Mouse (Mus musculus) layer of hippocampus, postnatal 14 days (tissue): ENCODE measurements at regions not wholly inside any gene's neighbourhood (a gene's known extent, or its start where the extent isn't known, plus 50 kb on each side); places are given as distances from the start of the nearest gene placed in this dataset.
A peak's percentile ranks its signal among the peaks of the same experiment; 100 is the strongest.

ENCODE experiments used
- DNase-seq, 2 experiments: peaks; one replicate each; pipeline ENCODE4 v3.0.0; 2021 to 2022; ENCODE audit warnings: low spot score in 2 of 2, mixed read lengths in 1 of 2

GRCm38 (mm10) chr16:95845323-95845860 is 143.5 kb downstream of the Ets2 start:
- DNase-seq: peak; percentile 26 to 54

GRCm38 (mm10) chr16:95844691-95845090 is 142.8 kb downstream of the Ets2 start:
- DNase-seq: peak; percentile 22 to 45

- DNase-seq: no peak
Observed at GRCm38 (mm10) chr16:95842766-95843165, 140.9 kb downstream of the Ets2 start.

- no peak for DNase-seq
Observed at GRCm38 (mm10) chr16:95839512-95840253, 137.8 kb downstream of the Ets2 start.

GRCm38 (mm10) chr16:95838886-95839430 is 137.1 kb downstream of the Ets2 start:
- DNase-seq: no peak

- DNase-seq: no peak
Observed at GRCm38 (mm10) chr16:95838478-95838846, 136.6 kb downstream of the Ets2 start.

- DNase-seq: no peak
Observed at GRCm38 (mm10) chr16:95837723-95838477, 136.0 kb downstream of the Ets2 start.

- DNase-seq: no peak
Observed at GRCm38 (mm10) chr16:95835941-95836340, 134.1 kb downstream of the Ets2 start.

GRCm38 (mm10) chr16:95834556-95835288 is 132.8 kb downstream of the Ets2 start:
- DNase-seq: no peak

- DNase-seq: no peak
Observed at GRCm38 (mm10) chr16:95833455-95833854, 131.6 kb downstream of the Ets2 start.

GRCm38 (mm10) chr16:95832346-95832739 is 130.5 kb downstream of the Ets2 start:
- no peak for DNase-seq

- DNase-seq: no peak
Observed at GRCm38 (mm10) chr16:95831566-95832345, 129.9 kb downstream of the Ets2 start.

- DNase-seq: no peak
Observed at GRCm38 (mm10) chr16:95827402-95827737, 125.5 kb downstream of the Ets2 start.

GRCm38 (mm10) chr16:95826681-95827401 is 125.0 kb downstream of the Ets2 start:
- no peak for DNase-seq

- DNase-seq: no peak
Observed at GRCm38 (mm10) chr16:95825723-95826122, 123.8 kb downstream of the Ets2 start.

- no peak for DNase-seq
Observed at GRCm38 (mm10) chr16:95824720-95825534, 123.1 kb downstream of the Ets2 start.

- DNase-seq: no peak
Observed at GRCm38 (mm10) chr16:95823803-95824202, 121.9 kb downstream of the Ets2 start.

- DNase-seq: no peak
Observed at GRCm38 (mm10) chr16:95821080-95821479, 119.2 kb downstream of the Ets2 start.

- no peak for DNase-seq
Observed at GRCm38 (mm10) chr16:95820606-95821005, 118.7 kb downstream of the Ets2 start.
